Mouse (Mus musculus): ENCODE results near the gene Hoxa10.

DNA sequence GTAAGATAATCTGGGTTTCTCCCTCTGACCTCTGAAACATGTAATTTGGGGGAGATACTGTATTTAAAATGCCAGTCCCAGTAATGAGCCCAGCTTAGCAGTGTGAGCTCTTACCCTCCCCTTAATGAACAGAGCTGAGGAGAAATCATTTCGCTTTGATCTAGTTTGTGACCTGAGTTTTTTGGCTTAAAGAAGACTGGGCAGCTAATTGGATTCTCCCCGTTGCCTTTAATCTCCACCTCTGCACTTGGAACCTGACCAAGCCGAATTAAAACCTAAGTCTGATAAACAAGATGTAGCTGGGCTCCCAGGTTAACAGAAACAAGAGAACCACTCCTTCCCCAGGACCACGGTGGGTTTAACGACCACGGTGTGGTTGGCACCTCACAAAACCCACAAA, 35.7 kb upstream of the Hoxa10 start:
- TF ChIP-seq ZNF384 (IDR thresholded peaks at IDR 0.05; ENCODE audit: low read depth, low read length), result no peak
- no peak for TF ChIP-seq HCFC1 (IDR thresholded peaks at IDR 0.05; ENCODE audit: borderline replicate concordance, insufficient read depth, low read length)
- TF ChIP-seq ZC3H11A (IDR thresholded peaks at IDR 0.05; ENCODE audit: borderline replicate concordance, low read depth, low read length), result no peak
